Mouse (Mus musculus): ENCODE results near the gene Vps26c. TPM values are rescaled to one million over a fixed set of nuclear protein-coding genes. Genes with fewer than 3 reads are reported as not detected.
A peak's percentile ranks its signal among the peaks of the same experiment; 100 is the strongest.
"Not testable (repeated sequence)": the region's sequence is repeated elsewhere in the genome, so short reads cannot be mapped to it uniquely, and the experiment has no call there.

Gene Vps26c
- polyA plus RNA-seq, 1 experiment: 47.6 TPM

GRCm38 (mm10) chr16:94497911-94498310 is 28.7 kb downstream of the Vps26c start:
- DNase-seq (ENCODE audit: extremely low spot score in 1 of 2, low spot score in 1 of 2): peak; percentile 60 to 74

- not testable (repeated sequence) for DNase-seq (ENCODE audit: extremely low spot score in 1 of 2, low spot score in 1 of 2)
These were observed 29.5 kb downstream of the Vps26c start for GRCm38 (mm10) chr16:94497176-94497575.

DNA sequence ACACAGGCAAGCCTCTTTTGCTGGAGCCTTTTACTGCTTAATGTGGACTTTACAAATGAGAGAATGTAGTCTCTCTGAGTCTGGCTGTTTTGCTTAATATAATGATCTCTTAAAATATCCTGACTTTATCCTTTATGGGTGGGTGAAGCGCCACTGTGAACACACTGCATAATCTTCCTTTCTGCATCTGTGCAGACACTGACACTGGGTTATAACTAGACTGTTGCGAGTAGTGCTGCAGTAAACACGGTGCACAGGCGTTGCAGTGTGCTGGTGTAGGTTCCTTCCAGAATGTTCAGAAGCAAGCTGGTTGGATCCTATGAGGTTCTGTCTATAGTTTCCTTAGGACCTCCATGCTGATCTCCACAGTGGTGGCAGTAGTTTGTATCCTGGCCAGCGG is 37.3 kb downstream of the Vps26c start:
- DNase-seq (ENCODE audit: extremely low spot score in 1 of 2, low spot score in 1 of 2): peak; percentile 39 to 60

- no peak for DNase-seq (ENCODE audit: extremely low spot score in 1 of 2, low spot score in 1 of 2)
These were observed 39.3 kb downstream of the Vps26c start for GRCm38 (mm10) chr16:94487341-94487740.

DNA sequence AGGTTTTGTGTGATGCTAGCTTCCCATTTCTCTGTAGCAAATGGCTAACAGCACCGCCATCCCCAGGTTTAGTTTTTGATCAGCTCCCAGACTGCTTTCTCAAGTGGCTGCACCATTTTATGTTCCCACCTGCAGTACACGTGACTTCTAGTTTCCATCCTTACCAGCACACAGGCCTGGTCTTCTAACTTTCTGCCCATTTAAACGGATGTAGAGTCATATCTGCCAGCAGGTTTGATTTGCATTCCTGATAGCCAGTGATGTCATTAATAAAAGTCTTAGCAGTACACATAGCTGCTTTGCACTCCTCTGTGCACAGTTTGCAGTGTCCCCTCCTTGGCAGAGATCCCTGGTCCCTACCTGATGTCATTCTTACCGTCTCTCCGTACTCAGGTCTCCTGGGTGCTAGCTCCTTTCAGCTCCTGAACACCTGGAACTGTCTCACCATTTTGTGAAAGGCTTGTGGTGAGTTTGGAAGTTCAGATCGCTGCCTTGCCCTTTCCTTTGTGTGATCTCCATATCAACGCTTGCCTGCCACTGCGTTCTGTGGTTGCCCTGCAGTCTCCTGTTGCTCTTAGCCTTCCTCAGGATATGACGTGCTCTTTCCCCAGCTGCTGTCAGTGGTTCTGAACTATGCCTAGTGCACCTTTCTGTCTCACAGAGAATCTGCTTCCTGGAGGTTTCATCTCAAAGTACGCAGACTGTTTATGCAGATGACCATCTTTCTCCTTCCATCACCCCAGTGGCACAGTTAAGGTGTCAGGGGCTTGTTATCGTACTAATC is 41.7 kb downstream of the Vps26c start:
- no peak for DNase-seq (ENCODE audit: extremely low spot score in 1 of 2, low spot score in 1 of 2)

- peak; percentile 28 to 33 for DNase-seq (ENCODE audit: extremely low spot score in 1 of 2, low spot score in 1 of 2)
These were observed 53.4 kb downstream of the Vps26c start for GRCm38 (mm10) chr16:94473086-94473822.

DNA sequence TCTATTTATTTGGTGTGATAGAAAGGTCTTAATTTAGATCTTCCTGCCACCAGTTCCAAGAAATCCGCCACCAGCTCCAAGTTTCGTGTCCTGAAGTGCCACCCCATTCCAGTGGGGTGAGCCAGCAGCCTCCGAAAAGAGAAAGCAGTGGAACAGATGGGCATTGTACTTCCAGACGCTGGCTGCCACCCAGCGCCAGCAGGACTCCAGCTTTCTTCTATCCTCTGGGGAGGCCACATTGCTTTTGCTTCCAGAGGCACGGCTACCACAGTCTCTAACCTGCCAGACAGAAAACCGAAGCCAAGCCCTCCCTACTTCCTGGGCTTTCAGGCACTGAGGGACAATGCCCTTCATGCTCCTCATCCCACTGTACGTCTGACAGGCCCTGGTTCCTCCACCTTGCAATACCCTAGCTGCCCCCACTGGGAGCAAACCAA is 54.1 kb downstream of the Vps26c start:
- peak; percentile 87 for DNase-seq (ENCODE audit: extremely low spot score in 1 of 2, low spot score in 1 of 2)

DNA sequence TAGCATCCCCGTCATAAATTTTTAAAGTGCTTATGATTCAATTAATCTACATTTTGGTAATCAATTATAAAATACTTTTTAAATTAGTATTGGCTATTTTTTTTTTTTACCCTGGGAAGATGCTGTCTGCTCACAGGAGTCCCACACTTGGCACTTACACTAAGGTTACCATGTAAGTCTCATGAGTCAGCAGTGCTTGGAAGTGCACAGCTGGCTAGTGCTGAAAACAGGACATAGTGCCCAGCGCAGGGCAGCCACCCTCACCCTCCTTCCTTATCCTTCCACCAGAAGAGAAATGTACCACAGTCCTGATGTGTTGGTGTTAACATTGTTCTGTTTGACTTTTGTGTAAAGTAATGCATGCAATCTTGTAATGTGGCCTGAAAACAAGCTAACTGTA is 58.2 kb downstream of the Vps26c start:
- DNase-seq (ENCODE audit: extremely low spot score in 1 of 2, low spot score in 1 of 2): no peak

- DNase-seq (ENCODE audit: extremely low spot score in 1 of 2, low spot score in 1 of 2): no peak
These were observed 59.1 kb downstream of the Vps26c start for GRCm38 (mm10) chr16:94467337-94468055.

GRCm38 (mm10) chr16:94466317-94466716 is 60.3 kb downstream of the Vps26c start:
- DNase-seq (ENCODE audit: extremely low spot score in 1 of 2, low spot score in 1 of 2): not testable (repeated sequence)

DNA sequence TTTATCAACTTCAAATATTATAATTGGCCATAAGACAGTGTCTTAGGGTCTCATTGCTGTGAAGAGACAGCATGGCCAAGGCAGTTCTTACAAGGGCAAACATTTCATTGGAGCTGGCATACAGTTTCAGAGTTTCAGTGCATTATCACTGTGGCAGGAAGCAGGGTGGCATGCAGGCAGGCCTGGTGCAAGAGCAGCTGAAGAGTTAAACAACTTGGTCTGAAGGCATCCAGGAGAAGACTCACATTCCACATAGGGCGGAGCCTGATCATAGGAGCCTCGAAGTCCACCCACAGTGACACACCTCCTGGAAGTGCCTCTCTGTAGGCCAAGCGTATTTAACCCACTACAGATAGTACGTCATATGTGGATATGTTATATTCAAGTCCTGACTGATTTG is 60.7 kb downstream of the Vps26c start:
- DNase-seq (ENCODE audit: extremely low spot score in 1 of 2, low spot score in 1 of 2): no peak

DNA sequence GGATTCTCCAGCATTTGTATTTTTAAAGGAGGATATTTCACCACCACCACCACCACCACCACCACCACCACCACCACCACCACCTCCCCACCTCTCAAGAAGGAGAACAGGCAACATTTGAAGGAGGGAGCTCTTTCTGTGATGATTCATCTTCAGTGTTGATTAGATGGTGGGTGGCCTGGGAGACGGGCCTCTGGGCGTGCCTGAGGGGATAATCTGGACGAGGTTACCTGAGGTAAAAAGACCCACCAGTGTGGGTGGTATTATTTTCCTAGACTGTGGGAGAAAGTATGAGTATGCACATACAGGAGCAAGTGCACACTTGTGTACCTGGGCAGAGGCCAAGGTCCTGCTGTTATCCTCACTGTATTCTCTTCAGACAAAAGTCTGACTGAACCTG is 62.6 kb downstream of the Vps26c start:
- peak in 1 of 2 experiments; percentile 42 for DNase-seq (ENCODE audit: extremely low spot score in 1 of 2, low spot score in 1 of 2)

DNA sequence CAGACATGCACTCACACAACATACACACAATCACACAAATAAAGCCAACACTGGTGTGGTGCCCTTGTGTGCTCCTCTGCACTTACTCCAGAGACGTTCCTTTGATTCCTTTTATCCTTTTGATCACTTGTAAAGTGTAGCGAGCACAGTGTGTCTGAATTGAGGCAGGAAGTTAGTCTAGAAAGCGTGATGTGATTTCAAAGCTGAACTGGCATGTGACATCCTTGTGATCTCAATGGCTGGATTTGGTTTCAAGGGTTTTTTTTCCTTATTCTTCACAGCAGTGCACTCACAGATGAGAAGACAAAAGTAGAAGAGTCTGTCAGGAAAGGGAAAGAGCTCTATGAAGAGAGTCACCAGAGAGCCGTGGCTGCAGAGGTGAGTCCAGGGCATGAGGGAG is 72.5 kb downstream of the Vps26c start:
- no peak for DNase-seq (ENCODE audit: extremely low spot score in 1 of 2, low spot score in 1 of 2)

DNA sequence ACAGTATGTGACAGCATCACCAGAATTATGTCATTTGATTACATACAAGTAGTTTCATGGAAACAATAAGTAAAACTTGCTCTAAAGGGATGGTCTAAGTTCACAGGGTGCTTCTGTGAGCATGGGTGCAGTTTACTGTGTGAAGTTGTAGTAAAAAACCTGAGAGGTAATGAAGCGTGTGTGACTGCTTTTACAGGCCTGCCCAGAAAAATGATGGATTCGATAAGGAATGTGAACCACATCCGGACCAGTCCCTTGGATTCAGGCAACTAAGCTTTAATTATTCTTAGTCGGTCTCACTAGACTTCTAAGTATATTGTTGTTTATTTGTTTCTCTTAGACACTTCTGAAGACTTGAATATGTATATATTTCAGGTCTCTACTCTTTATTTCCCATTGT is 73.9 kb downstream of the Vps26c start:
- no peak for DNase-seq (ENCODE audit: extremely low spot score in 1 of 2, low spot score in 1 of 2)

DNA sequence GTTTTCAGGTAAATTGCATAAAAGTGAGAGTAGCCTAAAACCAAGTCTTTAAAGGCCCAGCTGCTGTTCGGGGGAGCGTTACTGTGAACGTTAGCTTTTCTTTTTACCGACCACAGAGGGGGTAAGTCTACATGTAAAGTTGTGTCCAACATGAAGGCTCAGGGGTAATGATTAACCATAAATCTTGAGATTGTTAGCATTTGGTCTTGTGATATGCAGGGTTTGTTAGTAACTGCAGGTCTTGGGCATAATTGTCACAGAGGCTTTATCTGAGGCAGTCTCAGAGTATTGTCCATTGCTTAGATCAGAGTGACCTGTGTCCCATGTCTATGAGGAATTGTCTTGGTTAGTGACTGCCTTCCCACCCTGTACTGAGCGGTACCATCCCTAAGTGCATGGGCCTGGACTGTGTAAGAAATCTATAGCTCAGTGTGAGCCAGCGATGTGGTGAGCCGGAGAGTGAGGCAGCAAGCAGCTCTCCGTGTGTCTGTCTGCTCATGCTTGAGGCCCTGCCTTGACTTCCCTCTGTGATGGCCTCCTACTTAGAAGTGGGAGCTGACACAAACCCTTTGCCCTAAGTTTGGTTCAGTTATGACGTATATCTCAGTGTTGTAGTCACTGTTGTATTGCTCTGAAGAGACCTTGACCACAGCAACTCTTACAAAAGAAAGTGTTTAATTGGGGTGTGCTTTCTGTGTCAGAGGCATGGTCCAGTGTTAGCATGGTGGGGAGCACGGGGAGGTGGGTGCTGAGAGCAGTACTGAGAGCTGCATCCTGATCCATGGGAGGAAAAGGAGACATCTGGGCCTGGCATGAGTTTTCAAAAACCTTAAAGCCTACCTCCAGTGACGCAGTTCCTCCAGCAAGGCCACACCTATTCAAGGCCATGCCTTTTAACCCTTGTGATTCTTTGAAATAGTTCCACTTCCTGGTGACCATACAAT is 74.8 kb downstream of the Vps26c start:
- no peak for DNase-seq (ENCODE audit: extremely low spot score in 1 of 2, low spot score in 1 of 2)

DNA sequence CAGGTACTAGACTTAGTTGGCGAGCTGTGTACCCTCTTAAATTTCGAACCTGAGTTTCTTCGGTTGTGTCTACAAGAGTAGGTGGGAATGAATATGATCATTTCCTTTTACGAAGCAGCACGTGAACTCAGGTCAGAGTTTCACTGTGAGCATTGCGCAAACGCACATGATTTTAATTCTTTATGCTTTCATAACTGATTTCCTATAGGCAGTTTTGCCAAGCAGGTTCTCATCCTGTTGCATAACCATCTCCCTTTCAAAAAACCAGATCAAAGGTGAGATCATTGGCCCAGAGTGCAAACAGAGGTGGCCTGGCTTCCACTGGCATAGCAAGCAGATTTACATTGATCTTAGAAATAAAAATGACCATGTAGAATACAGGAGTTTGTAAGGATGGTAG is 77.0 kb downstream of the Vps26c start:
- DNase-seq (ENCODE audit: extremely low spot score in 1 of 2, low spot score in 1 of 2): no peak

DNA sequence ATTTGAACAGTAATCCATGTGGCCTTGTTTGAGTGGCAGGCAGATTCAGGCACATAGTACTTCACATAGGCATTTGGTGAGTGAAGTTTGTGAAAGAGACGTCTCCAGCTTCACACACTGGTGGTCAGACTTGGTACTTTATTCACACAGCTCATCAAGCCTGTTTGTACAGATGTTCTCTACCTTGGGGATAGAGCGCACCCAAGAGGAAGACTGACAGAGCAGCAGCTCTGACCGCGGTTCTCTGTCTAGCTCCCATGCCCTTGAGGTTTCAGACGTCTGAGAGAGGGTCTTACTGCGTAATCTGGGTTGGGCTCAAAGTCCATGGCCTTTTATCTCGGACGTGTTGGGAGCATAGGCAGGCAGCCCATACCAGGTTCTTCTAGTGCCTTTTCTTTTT is 77.5 kb downstream of the Vps26c start:
- DNase-seq (ENCODE audit: extremely low spot score in 1 of 2, low spot score in 1 of 2): no peak
